Mouse (Mus musculus): ENCODE data around the gene Ndufs5. TPM values are rescaled to one million over a fixed set of nuclear protein-coding genes. Genes with fewer than 3 reads are reported as not detected.

Ndufs5 gene
- total and polyA plus RNA-seq, 3 experiments, result 11.9 to 276 (median 178) TPM

Other genes starting within 250 kb of the Ndufs5 start
- 100 to 1,000 TPM; 122 to 138 TPM for gene Macf1, start 33.8 kb downstream of the Ndufs5 start, total RNA-seq (2021)
- 29.1 and 37.6 TPM in 2 replicates for gene Macf1, start 33.8 kb downstream of the Ndufs5 start, polyA plus RNA-seq (2012; rRNA removed)
- 10 to 100 TPM; 60.4 to 76.5 TPM for gene Akirin1, start 32.1 kb upstream of the Ndufs5 start, total RNA-seq (2021)
- 179 and 200 TPM in 2 replicates for gene Akirin1, start 32.1 kb upstream of the Ndufs5 start, polyA plus RNA-seq (2012; rRNA removed)
- gene Rhbdl2, start 69.7 kb upstream of the Ndufs5 start, total RNA-seq (2021), result 1 to 10 TPM in 1 of 2 experiments, under 1 TPM in 1; 0.63 to 1.3 TPM
- 0.35 and 0.48 TPM in 2 replicates for gene Rhbdl2, start 69.7 kb upstream of the Ndufs5 start, polyA plus RNA-seq (2012; rRNA removed)
- not detected for gene 4933427I04Rik, start 141.5 kb upstream of the Ndufs5 start, total RNA-seq (2021)
- gene 4933427I04Rik, start 141.5 kb upstream of the Ndufs5 start, polyA plus RNA-seq (2012; rRNA removed), result not detected in 2 replicates
- 10 to 100 TPM; 41.7 to 52.8 TPM for gene Mycbp, start 186.6 kb upstream of the Ndufs5 start, total RNA-seq (2021)
- gene Mycbp, start 186.6 kb upstream of the Ndufs5 start, polyA plus RNA-seq (2012; rRNA removed), result 8.0 and 9.2 TPM in 2 replicates
- gene Rragc, start 199.2 kb upstream of the Ndufs5 start, total RNA-seq (2021), result 10 to 100 TPM; 84.3 to 91.4 TPM
- gene Rragc, start 199.2 kb upstream of the Ndufs5 start, polyA plus RNA-seq (2012; rRNA removed), result 39.6 and 42.8 TPM in 2 replicates
- not detected for gene 4930535I16Rik, start 199.8 kb upstream of the Ndufs5 start, total RNA-seq (2021)
- 0.54 and 0.82 TPM in 2 replicates for gene 4930535I16Rik, start 199.8 kb upstream of the Ndufs5 start, polyA plus RNA-seq (2012; rRNA removed)